Mouse (Mus musculus): Measurements from ENCODE around the gene Cenpx. TPM values are rescaled to one million over a fixed set of nuclear protein-coding genes. Genes with fewer than 3 reads are reported as not detected.

Gene Cenpx
- polyA plus RNA-seq, 1 experiment from 2014 or later: 95.0 TPM

- H3K9ac ChIP-seq (replicated peaks; ENCODE audit: low read depth, low read length): no peak overlapping the region
- WGBS: 73% methylated on average over 5 of the region's 5 CpGs
- peaks cover 13% of the 10 kb centered on the region for H3K4me1 ChIP-seq (replicated peaks; ENCODE audit: control insufficient read depth, insufficient read depth, low read length)
- ATAC-seq: no peak
- H3K27ac ChIP-seq (ENCODE audit: low read length): no peak overlapping the region
- H3K36me3 ChIP-seq (ENCODE audit: control insufficient read depth, insufficient read depth): peaks cover 8% of the 10 kb centered on the region
- no peak overlapping the region for H3K4me3 ChIP-seq (replicated peaks; ENCODE audit: low read length)
- no peaks in the 10 kb centered on the region for H3K27me3 ChIP-seq (replicated peaks; ENCODE audit: control insufficient read depth, insufficient read depth, low read length)
- H3K4me2 ChIP-seq (ENCODE audit: low read length): no peak overlapping the region
- H3K9me3 ChIP-seq (ENCODE audit: control insufficient read depth, low read length): no peaks in the 10 kb centered on the region
Measured at GRCm38 (mm10) chr11:120706120-120706519, 7.4 kb downstream of the Cenpx start.

- H3K4me2 ChIP-seq (ENCODE audit: low read length): no peak overlapping the region
- peaks cover 13% of the 10 kb centered on the region for H3K4me1 ChIP-seq (replicated peaks; ENCODE audit: control insufficient read depth, insufficient read depth, low read length)
- ATAC-seq: no peak
- no peaks in the 10 kb centered on the region for H3K9me3 ChIP-seq (ENCODE audit: control insufficient read depth, low read length)
- H3K27me3 ChIP-seq (replicated peaks; ENCODE audit: control insufficient read depth, insufficient read depth, low read length): no peaks in the 10 kb centered on the region
- peaks cover 7% of the 10 kb centered on the region; the same call in 1 of the 2 replicates for H3K36me3 ChIP-seq (ENCODE audit: control insufficient read depth, insufficient read depth)
- WGBS: 20% methylated on average over 8 of the region's 8 CpGs
- no peak overlapping the region for H3K4me3 ChIP-seq (replicated peaks; ENCODE audit: low read length)
- no peak overlapping the region for H3K9ac ChIP-seq (replicated peaks; ENCODE audit: low read depth, low read length)
- no peak overlapping the region for H3K27ac ChIP-seq (ENCODE audit: low read length)
Measured at GRCm38 (mm10) chr11:120704486-120705325, 8.8 kb downstream of the Cenpx start.

GRCm38 (mm10) chr11:120703696-120704454 is 9.7 kb downstream of the Cenpx start:
- Histone ChIP-seq H3K9me3 (ENCODE audit: control insufficient read depth, low read length) (no peaks in the 10 kb centered on the region), H3K27ac (ENCODE audit: low read length) (no peak overlapping the region), H3K36me3 (ENCODE audit: control insufficient read depth, insufficient read depth) (peaks cover 6% of the 10 kb centered on the region; the same call in 1 of the 2 replicates), H3K4me1 (replicated peaks; ENCODE audit: control insufficient read depth, insufficient read depth, low read length) (peaks cover 13% of the 10 kb centered on the region), H3K4me2 (ENCODE audit: low read length) (no peak overlapping the region), H3K27me3 (replicated peaks; ENCODE audit: control insufficient read depth, insufficient read depth, low read length) (no peaks in the 10 kb centered on the region), H3K4me3 (replicated peaks; ENCODE audit: low read length) (no peak overlapping the region), H3K9ac (replicated peaks; ENCODE audit: low read depth, low read length) (no peak overlapping the region)
- no peak for ATAC-seq
- 44% methylated on average over 15 of the region's 15 CpGs for WGBS

- Histone ChIP-seq H3K9ac (replicated peaks; ENCODE audit: low read depth, low read length) (no peak overlapping the region), H3K4me1 (replicated peaks; ENCODE audit: control insufficient read depth, insufficient read depth, low read length) (no peaks in the 10 kb centered on the region), H3K4me3 (replicated peaks; ENCODE audit: low read length) (no peak overlapping the region), H3K36me3 (ENCODE audit: control insufficient read depth, insufficient read depth) (0 out of 2 replicates have a peak, but pooled peaks cover 4% of the 10 kb centered on the region), H3K4me2 (ENCODE audit: low read length) (no peak overlapping the region), H3K27ac (ENCODE audit: low read length) (no peak overlapping the region), H3K9me3 (ENCODE audit: control insufficient read depth, low read length) (no peaks in the 10 kb centered on the region), H3K27me3 (replicated peaks; ENCODE audit: control insufficient read depth, insufficient read depth, low read length) (no peaks in the 10 kb centered on the region)
- no peak for ATAC-seq
- 73% methylated on average over 10 of the region's 10 CpGs for WGBS
Measured at GRCm38 (mm10) chr11:120697741-120698140, 15.8 kb downstream of the Cenpx start.

- no peaks in the 10 kb centered on the region for H3K9me3 ChIP-seq (ENCODE audit: control insufficient read depth, low read length)
- H3K27ac ChIP-seq (ENCODE audit: low read length): no peak overlapping the region
- 0 out of 2 replicates have a peak, but pooled peaks cover 4% of the 10 kb centered on the region for H3K36me3 ChIP-seq (ENCODE audit: control insufficient read depth, insufficient read depth)
- no peak overlapping the region for H3K4me3 ChIP-seq (replicated peaks; ENCODE audit: low read length)
- H3K4me1 ChIP-seq (replicated peaks; ENCODE audit: control insufficient read depth, insufficient read depth, low read length): no peaks in the 10 kb centered on the region
- H3K27me3 ChIP-seq (replicated peaks; ENCODE audit: control insufficient read depth, insufficient read depth, low read length): no peaks in the 10 kb centered on the region
- H3K9ac ChIP-seq (replicated peaks; ENCODE audit: low read depth, low read length): no peak overlapping the region
- ATAC-seq: no peak
- no peak overlapping the region for H3K4me2 ChIP-seq (ENCODE audit: low read length)
- 91% methylated on average over 6 of the region's 6 CpGs for WGBS
Measured at GRCm38 (mm10) chr11:120696568-120696967, 17.0 kb downstream of the Cenpx start.

GRCm38 (mm10) chr11:120695641-120696040 is 17.9 kb downstream of the Cenpx start:
- Histone ChIP-seq H3K4me3 (replicated peaks; ENCODE audit: low read length) (no peak overlapping the region), H3K9ac (replicated peaks; ENCODE audit: low read depth, low read length) (no peak overlapping the region), H3K27me3 (replicated peaks; ENCODE audit: control insufficient read depth, insufficient read depth, low read length) (no peaks in the 10 kb centered on the region), H3K4me1 (replicated peaks; ENCODE audit: control insufficient read depth, insufficient read depth, low read length) (no peaks in the 10 kb centered on the region), H3K4me2 (ENCODE audit: low read length) (no peak overlapping the region), H3K27ac (ENCODE audit: low read length) (peak overlapping the region; percentile 28; the same call in 1 of the 2 replicates), H3K9me3 (ENCODE audit: control insufficient read depth, low read length) (no peaks in the 10 kb centered on the region), H3K36me3 (ENCODE audit: control insufficient read depth, insufficient read depth) (no peaks in the 10 kb centered on the region)
- 45% methylated on average over 12 of the region's 12 CpGs for WGBS
- ATAC-seq: no peak

GRCm38 (mm10) chr11:120695184-120695583 is 18.4 kb downstream of the Cenpx start:
- H3K27me3 ChIP-seq (replicated peaks; ENCODE audit: control insufficient read depth, insufficient read depth, low read length): no peaks in the 10 kb centered on the region
- WGBS: 39% methylated on average over 4 of the region's 4 CpGs
- peak; percentile 49 for ATAC-seq
- no peak overlapping the region for H3K4me2 ChIP-seq (ENCODE audit: low read length)
- peaks cover under 1% of the 10 kb centered on the region; the same call in 1 of the 2 replicates for H3K36me3 ChIP-seq (ENCODE audit: control insufficient read depth, insufficient read depth)
- H3K4me1 ChIP-seq (replicated peaks; ENCODE audit: control insufficient read depth, insufficient read depth, low read length): no peaks in the 10 kb centered on the region
- no peak overlapping the region for H3K9ac ChIP-seq (replicated peaks; ENCODE audit: low read depth, low read length)
- H3K27ac ChIP-seq (ENCODE audit: low read length): no peak overlapping the region
- no peak overlapping the region for H3K4me3 ChIP-seq (replicated peaks; ENCODE audit: low read length)
- no peaks in the 10 kb centered on the region for H3K9me3 ChIP-seq (ENCODE audit: control insufficient read depth, low read length)

- H3K4me2 ChIP-seq (ENCODE audit: low read length): no peak overlapping the region
- no peak overlapping the region for H3K27ac ChIP-seq (ENCODE audit: low read length)
- H3K4me1 ChIP-seq (replicated peaks; ENCODE audit: control insufficient read depth, insufficient read depth, low read length): no peaks in the 10 kb centered on the region
- no peak for ATAC-seq
- no peaks in the 10 kb centered on the region for H3K9me3 ChIP-seq (ENCODE audit: control insufficient read depth, low read length)
- no peaks in the 10 kb centered on the region for H3K27me3 ChIP-seq (replicated peaks; ENCODE audit: control insufficient read depth, insufficient read depth, low read length)
- WGBS: 62% methylated on average over 3 of the region's 3 CpGs
- H3K9ac ChIP-seq (replicated peaks; ENCODE audit: low read depth, low read length): no peak overlapping the region
- peaks cover 11% of the 10 kb centered on the region; the same call in 1 of the 2 replicates for H3K36me3 ChIP-seq (ENCODE audit: control insufficient read depth, insufficient read depth)
- H3K4me3 ChIP-seq (replicated peaks; ENCODE audit: low read length): no peak overlapping the region
Measured at GRCm38 (mm10) chr11:120693461-120693860, 20.1 kb downstream of the Cenpx start.

- Histone ChIP-seq H3K27ac (ENCODE audit: low read length) (no peak overlapping the region), H3K4me3 (replicated peaks; ENCODE audit: low read length) (no peak overlapping the region), H3K27me3 (replicated peaks; ENCODE audit: control insufficient read depth, insufficient read depth, low read length) (no peaks in the 10 kb centered on the region), H3K9ac (replicated peaks; ENCODE audit: low read depth, low read length) (no peak overlapping the region), H3K4me2 (ENCODE audit: low read length) (no peak overlapping the region), H3K4me1 (replicated peaks; ENCODE audit: control insufficient read depth, insufficient read depth, low read length) (no peaks in the 10 kb centered on the region), H3K36me3 (ENCODE audit: control insufficient read depth, insufficient read depth) (peaks cover 11% of the 10 kb centered on the region; the same call in 1 of the 2 replicates), H3K9me3 (ENCODE audit: control insufficient read depth, low read length) (no peaks in the 10 kb centered on the region)
- no peak for ATAC-seq
- WGBS: 94% methylated on average over 4 of the region's 4 CpGs
Measured at GRCm38 (mm10) chr11:120692471-120693011, 21.0 kb downstream of the Cenpx start.

All from forebrain, embryonic 16.5 days (tissue).